Mouse (Mus musculus): Measurements from ENCODE around the gene Rhox3a2. TPM values are rescaled to one million over a fixed set of nuclear protein-coding genes. Genes with fewer than 3 reads are reported as not detected.
"Not testable (repeated sequence)": the region's sequence is repeated elsewhere in the genome, so short reads cannot be mapped to it uniquely, and the experiment has no call there.

The Rhox3a2 gene
- not detected for total RNA-seq (2021)
- long read RNA-seq, result 0 reads

GRCm38 (mm10) chrX:37379728-37380127 is at the start of gene Rhox3a2:
TSS of gene Rhox3a2 (plus strand) at chrX:37380028.
- DNase-seq (ENCODE audit: low spot score in 2 of 2), result not testable (repeated sequence)

- not testable (repeated sequence) for DNase-seq (ENCODE audit: low spot score in 2 of 2)
Measured at GRCm38 (mm10) chrX:37390548-37390947, 10.7 kb downstream of the Rhox3a2 start, which contains the start of gene Rhox4a2. TSS of gene Rhox4a2 (plus strand) at chrX:37390848.

DNA sequence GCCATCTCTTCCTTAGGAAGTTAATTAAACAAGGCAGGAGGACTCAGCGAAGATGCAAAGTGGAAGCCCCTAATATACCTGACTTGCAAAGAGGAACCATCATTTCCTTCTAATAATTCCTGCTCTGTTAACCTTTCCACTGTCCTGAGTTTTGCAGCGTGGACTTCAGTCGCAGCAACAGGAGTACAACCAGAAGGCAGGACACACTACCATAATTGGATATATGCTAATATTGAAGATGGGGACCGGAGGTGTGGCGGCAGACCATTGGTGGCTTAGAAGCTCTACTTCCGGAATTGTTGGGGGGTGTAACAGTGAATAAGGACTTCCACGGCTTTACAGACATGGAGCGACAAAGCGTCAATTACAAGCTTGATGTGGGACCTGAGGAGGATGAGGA is 31.9 kb downstream of the Rhox3a2 start, which contains the start of gene Rhox2b:
Gene Rhox2b (plus strand): TSS at position 301 of the 400 bp plus-strand sequence.
- not testable (repeated sequence) for DNase-seq (ENCODE audit: low spot score in 2 of 2)

DNA sequence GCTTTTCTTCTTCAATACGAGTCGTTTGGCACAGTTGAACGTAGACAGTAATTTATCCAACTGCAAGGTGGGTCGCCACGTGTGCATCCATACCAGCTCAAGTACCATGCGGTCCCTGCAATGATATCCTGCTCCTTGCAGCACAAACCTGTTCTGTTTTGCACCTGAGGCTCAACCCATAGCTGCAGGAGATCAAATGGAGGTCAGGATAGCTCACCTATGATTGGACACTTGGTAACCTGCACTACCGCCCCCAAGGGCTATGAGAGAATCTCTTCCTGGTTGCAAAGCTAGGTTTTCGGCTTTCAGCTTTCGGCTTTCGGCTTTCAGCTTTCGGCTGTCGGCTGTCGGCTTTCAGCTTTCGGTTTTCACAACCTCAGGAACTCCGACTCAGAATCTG is 52.4 kb downstream of the Rhox3a2 start, which contains the start of gene Rhox4b:
Gene Rhox4b (plus strand): TSS at position 301 of the 400 bp plus-strand sequence.
- not testable (repeated sequence) for DNase-seq (ENCODE audit: low spot score in 2 of 2)

Other genes starting within 250 kb of the Rhox3a2 start
- under 1 TPM in 1 of 2 experiments, not detected in 1; 0.25 TPM for gene Akap14, start 211.2 kb upstream of the Rhox3a2 start, total RNA-seq (2021)
- gene Ndufa1, start 188.9 kb upstream of the Rhox3a2 start, total RNA-seq (2021), result 100 to 1,000 TPM; 233 to 247 TPM
- gene Rnf113a1, start 188.8 kb upstream of the Rhox3a2 start, total RNA-seq (2021), result 1 to 10 TPM; 6.9 to 8.4 TPM
- gene Gm9, start 169.0 kb upstream of the Rhox3a2 start, total RNA-seq (2021), result not detected
- not detected for gene Rhox1, start 157.8 kb upstream of the Rhox3a2 start, total RNA-seq (2021)
- not detected for gene Rhox2a, start 135.1 kb upstream of the Rhox3a2 start, total RNA-seq (2021)
- not detected for gene Rhox3a, start 130.1 kb upstream of the Rhox3a2 start, total RNA-seq (2021)
- not detected for gene Rhox4a, start 114.7 kb upstream of the Rhox3a2 start, total RNA-seq (2021)
- gene Rhox4a2, start 10.8 kb downstream of the Rhox3a2 start, total RNA-seq (2021), result not detected
- gene Rhox2b, start 32.0 kb downstream of the Rhox3a2 start, total RNA-seq (2021), result not detected
- gene Rhox4b, start 52.5 kb downstream of the Rhox3a2 start, total RNA-seq (2021), result not detected
- not detected for gene Rhox2c, start 73.7 kb downstream of the Rhox3a2 start, total RNA-seq (2021)
- gene Rhox3c, start 78.6 kb downstream of the Rhox3a2 start, total RNA-seq (2021), result not detected
- not detected for gene Rhox4c, start 100.3 kb downstream of the Rhox3a2 start, total RNA-seq (2021)
- not detected for gene Rhox2d, start 113.4 kb downstream of the Rhox3a2 start, total RNA-seq (2021)
- not detected for gene Rhox4d, start 134.3 kb downstream of the Rhox3a2 start, total RNA-seq (2021)
- gene Rhox2e, start 150.4 kb downstream of the Rhox3a2 start, total RNA-seq (2021), result not detected
- not detected for gene Rhox3e, start 162.0 kb downstream of the Rhox3a2 start, total RNA-seq (2021)
- not detected for gene Rhox4e, start 177.4 kb downstream of the Rhox3a2 start, total RNA-seq (2021)
- not detected for gene Rhox2f, start 191.4 kb downstream of the Rhox3a2 start, total RNA-seq (2021)
- gene Rhox3f, start 201.0 kb downstream of the Rhox3a2 start, total RNA-seq (2021), result not detected
- not detected for gene Rhox4f, start 227.7 kb downstream of the Rhox3a2 start, total RNA-seq (2021)
- gene Rhox3g, start 248.6 kb downstream of the Rhox3a2 start, total RNA-seq (2021), result not detected